Mouse (Mus musculus) frontal cortex, postnatal 14 days (tissue): ENCODE measurements around the gene Slamf8.

Experiments used
- DNase-seq, 2 experiments: peaks; one replicate each; pipeline ENCODE4 v3.0.0; 2022; ENCODE audit warnings: low spot score in 2 of 2

Slamf8 gene

GRCm38 (mm10) chr1:172532551-172532950 lies 57.8 kb downstream of the Slamf8 start:
- no peak for DNase-seq
